Mouse (Mus musculus): ENCODE data around the gene Ninl.

GRCm38 (mm10) chr2:150949652-150950051, 89.5 kb downstream of the Ninl start:
- TF ChIP-seq ZC3H11A (IDR thresholded peaks at IDR 0.05; ENCODE audit: borderline replicate concordance, low read depth, low read length) (no peak), CHD2 (IDR thresholded peaks at IDR 0.05; ENCODE audit: low read depth, low read length) (no peak), ZNF384 (IDR thresholded peaks at IDR 0.05; ENCODE audit: low read depth, low read length) (no peak), HCFC1 (IDR thresholded peaks at IDR 0.05; ENCODE audit: borderline replicate concordance, insufficient read depth, low read length) (no peak), MAFK (IDR thresholded peaks at IDR 0.05; ENCODE audit: insufficient read depth, low read depth, low read length) (no peak)

All from ES-E14 (cell line).